Mouse (Mus musculus): ENCODE data around the gene Dnajb5. TPM values are rescaled to one million over a fixed set of nuclear protein-coding genes. Genes with fewer than 3 reads are reported as not detected.
A peak's percentile ranks its signal among the peaks of the same experiment; 100 is the strongest.

Dnajb5 gene
- 27.2 and 28.9 TPM in 2 replicates for polyA plus RNA-seq (2011; ENCODE audit: insufficient read depth, insufficient read length, low read depth, missing spikeins)

DNA sequence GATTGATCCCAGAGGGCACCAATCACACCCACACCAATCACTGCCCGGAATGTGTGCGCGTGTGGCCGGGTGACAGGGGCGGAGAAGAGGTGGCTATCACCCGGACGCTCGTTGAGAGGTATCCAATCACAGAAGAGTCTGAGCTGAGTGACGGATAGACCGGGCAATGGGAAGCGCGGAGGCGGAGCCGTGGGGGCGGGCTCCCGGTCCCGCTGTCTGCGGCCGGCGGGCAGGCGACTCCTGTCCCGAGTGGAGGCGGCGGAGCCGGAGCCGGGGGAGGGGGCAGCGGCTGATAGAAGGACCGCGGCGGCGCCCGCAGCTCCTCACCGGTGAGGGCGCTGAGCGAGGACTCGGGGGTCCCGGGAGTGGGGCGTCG is at the start of gene Dnajb5:
Gene Dnajb5, plus strand, starts transcription at position 139 of the 376 bp plus-strand sequence.
- TF ChIP-seq CTCF (IDR thresholded peaks at IDR 0.05; ENCODE audit: low read depth, low read length) (no peak), POLR2A (IDR thresholded peaks at IDR 0.05; ENCODE audit: insufficient read depth, low read length) (no peak), EP300 (IDR thresholded peaks at IDR 0.05; ENCODE audit: insufficient read depth, low read depth, low read length) (no peak)
- Histone ChIP-seq H3K9ac (ENCODE audit: low read depth, poor library complexity, severe bottlenecking) (peak within 1 kb of the TSS; percentile 88), H3K4me1 (ENCODE audit: control insufficient read depth, insufficient read depth, low read length) (peaks cover 4% of the 10 kb centered on the region), H3K27me3 (ENCODE audit: control insufficient read depth, insufficient read depth, low read length, poor library complexity, severe bottlenecking) (no peaks in the 10 kb centered on the region), H3K27ac (ENCODE audit: insufficient read depth, low read length) (peak within 1 kb of the TSS; percentile 4; the same call in 1 of the 2 replicates), H3K4me3 (ENCODE audit: low read depth, low read length) (peak within 1 kb of the TSS; percentile 69), H3K36me3 (ENCODE audit: control insufficient read depth, insufficient read depth, low read length, poor library complexity, severe bottlenecking) (no peaks in the 10 kb centered on the region), H3K9me3 (replicated peaks; ENCODE audit: control insufficient read depth, insufficient read depth, low read length, poor library complexity, severe bottlenecking) (no peaks in the 10 kb centered on the region)

DNA sequence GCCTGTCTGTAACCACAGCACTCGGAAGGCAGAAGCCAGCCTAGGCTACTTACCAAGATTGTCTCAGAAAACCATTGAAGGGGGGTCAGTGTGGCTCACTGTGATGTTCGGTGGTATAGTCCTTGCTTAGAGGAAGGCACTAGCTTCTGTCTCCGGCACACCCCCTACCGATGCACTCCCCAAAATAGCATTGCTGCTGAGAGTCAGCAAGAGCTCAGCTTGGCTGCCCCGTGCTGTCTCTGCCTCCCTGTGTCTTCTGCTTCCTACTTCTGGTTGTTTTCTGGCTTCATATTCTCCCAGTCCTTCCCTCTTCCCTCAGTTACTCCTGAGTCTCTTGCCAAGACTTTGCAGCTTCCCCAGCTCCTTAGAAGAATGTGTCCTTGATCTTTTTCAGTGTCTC is 48.7 kb upstream of the Dnajb5 start:
- H3K4me1 ChIP-seq (ENCODE audit: control insufficient read depth, insufficient read depth, low read length): no peaks in the 10 kb centered on the region
- H3K9ac ChIP-seq (ENCODE audit: low read depth, poor library complexity, severe bottlenecking): no peak overlapping the region
- TF ChIP-seq POLR2A (IDR thresholded peaks at IDR 0.05; ENCODE audit: insufficient read depth, low read length) (no peak), EP300 (IDR thresholded peaks at IDR 0.05; ENCODE audit: insufficient read depth, low read depth, low read length) (no peak), CTCF (IDR thresholded peaks at IDR 0.05; ENCODE audit: low read depth, low read length) (no peak)
- no peaks in the 10 kb centered on the region; the same call in 1 of the 2 replicates for H3K27me3 ChIP-seq (ENCODE audit: control insufficient read depth, insufficient read depth, low read length, poor library complexity, severe bottlenecking)
- H3K36me3 ChIP-seq (ENCODE audit: control insufficient read depth, insufficient read depth, low read length, poor library complexity, severe bottlenecking): no peaks in the 10 kb centered on the region
- no peak overlapping the region for H3K27ac ChIP-seq (ENCODE audit: insufficient read depth, low read length)
- H3K9me3 ChIP-seq (replicated peaks; ENCODE audit: control insufficient read depth, insufficient read depth, low read length, poor library complexity, severe bottlenecking): no peaks in the 10 kb centered on the region
- no peak overlapping the region for H3K4me3 ChIP-seq (ENCODE audit: low read depth, low read length)

DNA sequence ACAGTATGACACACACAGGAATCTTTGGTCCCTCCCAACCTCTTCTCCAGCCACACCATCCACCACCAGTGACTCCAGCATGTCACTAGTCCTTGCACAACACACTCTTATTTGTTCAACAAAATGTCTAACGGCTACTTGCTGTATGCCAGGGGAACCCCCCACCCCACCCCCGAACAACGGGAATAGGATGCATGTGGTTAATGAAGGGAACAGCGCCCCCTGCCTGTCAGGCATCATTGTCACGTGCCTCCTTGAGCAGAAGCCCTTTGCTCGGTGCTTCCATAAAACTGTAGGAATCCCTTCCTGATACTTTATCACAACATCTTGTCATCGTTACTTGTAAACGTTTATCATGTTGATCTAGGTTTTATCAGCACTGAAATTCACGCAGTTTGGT is 47.4 kb upstream of the Dnajb5 start:
- Histone ChIP-seq H3K9ac (ENCODE audit: low read depth, poor library complexity, severe bottlenecking) (no peak overlapping the region), H3K4me1 (ENCODE audit: control insufficient read depth, insufficient read depth, low read length) (no peaks in the 10 kb centered on the region), H3K27me3 (ENCODE audit: control insufficient read depth, insufficient read depth, low read length, poor library complexity, severe bottlenecking) (no peaks in the 10 kb centered on the region; the same call in 1 of the 2 replicates), H3K27ac (ENCODE audit: insufficient read depth, low read length) (no peak overlapping the region), H3K9me3 (replicated peaks; ENCODE audit: control insufficient read depth, insufficient read depth, low read length, poor library complexity, severe bottlenecking) (no peaks in the 10 kb centered on the region), H3K4me3 (ENCODE audit: low read depth, low read length) (no peak overlapping the region), H3K36me3 (ENCODE audit: control insufficient read depth, insufficient read depth, low read length, poor library complexity, severe bottlenecking) (no peaks in the 10 kb centered on the region)
- TF ChIP-seq POLR2A (IDR thresholded peaks at IDR 0.05; ENCODE audit: insufficient read depth, low read length) (no peak), CTCF (IDR thresholded peaks at IDR 0.05; ENCODE audit: low read depth, low read length) (peak; percentile 65)

DNA sequence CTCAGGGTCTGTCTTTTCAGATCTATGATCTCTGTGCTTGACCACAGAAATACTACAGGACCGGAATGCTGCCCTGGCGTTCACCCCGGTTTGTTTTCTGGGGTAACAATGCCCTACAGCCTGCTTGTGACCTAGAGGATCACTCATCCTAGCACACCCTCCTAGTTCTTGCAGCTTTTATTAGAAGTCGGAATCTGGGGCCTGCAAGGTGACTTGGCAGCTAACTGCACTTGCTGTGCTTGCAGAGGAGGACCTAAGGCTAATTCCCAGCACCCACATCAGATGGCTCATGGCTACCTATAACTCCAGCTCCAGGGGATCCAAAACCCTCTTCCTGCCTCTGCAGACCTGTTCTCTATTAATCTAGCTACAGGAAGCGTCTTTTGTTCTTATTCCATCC is 46.9 kb upstream of the Dnajb5 start:
- Histone ChIP-seq H3K4me1 (ENCODE audit: control insufficient read depth, insufficient read depth, low read length) (no peaks in the 10 kb centered on the region), H3K36me3 (ENCODE audit: control insufficient read depth, insufficient read depth, low read length, poor library complexity, severe bottlenecking) (no peaks in the 10 kb centered on the region), H3K27ac (ENCODE audit: insufficient read depth, low read length) (no peak overlapping the region), H3K4me3 (ENCODE audit: low read depth, low read length) (no peak overlapping the region), H3K27me3 (ENCODE audit: control insufficient read depth, insufficient read depth, low read length, poor library complexity, severe bottlenecking) (no peaks in the 10 kb centered on the region; the same call in 1 of the 2 replicates), H3K9me3 (replicated peaks; ENCODE audit: control insufficient read depth, insufficient read depth, low read length, poor library complexity, severe bottlenecking) (no peaks in the 10 kb centered on the region), H3K9ac (ENCODE audit: low read depth, poor library complexity, severe bottlenecking) (no peak overlapping the region)
- TF ChIP-seq EP300 (IDR thresholded peaks at IDR 0.05; ENCODE audit: insufficient read depth, low read depth, low read length) (no peak), CTCF (IDR thresholded peaks at IDR 0.05; ENCODE audit: low read depth, low read length) (no peak), POLR2A (IDR thresholded peaks at IDR 0.05; ENCODE audit: insufficient read depth, low read length) (no peak)

DNA sequence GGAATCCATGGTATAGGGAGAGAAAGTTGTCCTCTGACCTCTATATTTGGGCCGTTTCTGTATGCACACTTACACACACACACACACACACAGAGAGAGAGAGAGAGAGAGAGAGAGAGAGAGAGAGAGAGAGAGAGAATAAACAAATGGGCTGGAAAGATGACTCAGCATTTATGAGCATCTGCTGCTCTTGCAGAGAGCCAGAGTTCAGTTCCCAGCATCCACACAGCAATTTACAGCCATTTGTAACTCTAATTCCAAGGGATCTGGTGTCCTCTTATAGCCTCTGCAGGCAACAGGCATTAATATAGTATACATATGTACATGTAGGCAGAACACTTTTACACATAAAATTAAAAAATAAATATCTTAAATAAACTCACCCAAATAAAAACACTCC is 45.7 kb upstream of the Dnajb5 start:
- H3K27me3 ChIP-seq (ENCODE audit: control insufficient read depth, insufficient read depth, low read length, poor library complexity, severe bottlenecking): no peaks in the 10 kb centered on the region; the same call in 1 of the 2 replicates
- no peak overlapping the region for H3K27ac ChIP-seq (ENCODE audit: insufficient read depth, low read length)
- no peaks in the 10 kb centered on the region for H3K9me3 ChIP-seq (replicated peaks; ENCODE audit: control insufficient read depth, insufficient read depth, low read length, poor library complexity, severe bottlenecking)
- TF ChIP-seq POLR2A (IDR thresholded peaks at IDR 0.05; ENCODE audit: insufficient read depth, low read length) (no peak), CTCF (IDR thresholded peaks at IDR 0.05; ENCODE audit: low read depth, low read length) (no peak), EP300 (IDR thresholded peaks at IDR 0.05; ENCODE audit: insufficient read depth, low read depth, low read length) (no peak)
- H3K36me3 ChIP-seq (ENCODE audit: control insufficient read depth, insufficient read depth, low read length, poor library complexity, severe bottlenecking): no peaks in the 10 kb centered on the region
- no peak overlapping the region for H3K4me3 ChIP-seq (ENCODE audit: low read depth, low read length)
- no peak overlapping the region for H3K9ac ChIP-seq (ENCODE audit: low read depth, poor library complexity, severe bottlenecking)
- H3K4me1 ChIP-seq (ENCODE audit: control insufficient read depth, insufficient read depth, low read length): no peaks in the 10 kb centered on the region

DNA sequence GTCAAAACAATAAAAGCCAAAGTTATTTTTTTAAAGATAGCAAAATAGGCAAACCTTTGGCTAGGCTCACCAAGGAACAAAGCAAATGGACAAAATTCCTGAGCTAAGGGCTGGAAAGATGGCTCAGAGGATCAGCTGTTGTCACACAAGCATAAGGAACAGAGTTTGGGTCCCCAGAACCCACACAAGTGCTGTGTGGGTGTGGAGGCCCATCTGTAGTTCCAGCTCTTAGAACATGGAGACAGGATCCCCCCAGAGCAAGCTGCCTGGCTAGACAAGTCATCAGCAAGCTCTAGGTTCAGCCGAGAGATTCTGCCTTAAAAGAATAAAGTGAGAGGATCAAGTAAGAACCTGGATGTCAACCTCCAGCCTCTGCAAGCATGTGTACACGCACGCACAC is 45.1 kb upstream of the Dnajb5 start:
- Histone ChIP-seq H3K27me3 (ENCODE audit: control insufficient read depth, insufficient read depth, low read length, poor library complexity, severe bottlenecking) (no peaks in the 10 kb centered on the region; the same call in 1 of the 2 replicates), H3K9ac (ENCODE audit: low read depth, poor library complexity, severe bottlenecking) (no peak overlapping the region), H3K4me1 (ENCODE audit: control insufficient read depth, insufficient read depth, low read length) (no peaks in the 10 kb centered on the region), H3K27ac (ENCODE audit: insufficient read depth, low read length) (no peak overlapping the region), H3K36me3 (ENCODE audit: control insufficient read depth, insufficient read depth, low read length, poor library complexity, severe bottlenecking) (no peaks in the 10 kb centered on the region), H3K9me3 (replicated peaks; ENCODE audit: control insufficient read depth, insufficient read depth, low read length, poor library complexity, severe bottlenecking) (no peaks in the 10 kb centered on the region), H3K4me3 (ENCODE audit: low read depth, low read length) (no peak overlapping the region)
- TF ChIP-seq POLR2A (IDR thresholded peaks at IDR 0.05; ENCODE audit: insufficient read depth, low read length): no peak
- TF ChIP-seq CTCF (IDR thresholded peaks at IDR 0.05; ENCODE audit: low read depth, low read length): no peak
- TF ChIP-seq EP300 (IDR thresholded peaks at IDR 0.05; ENCODE audit: insufficient read depth, low read depth, low read length): no peak

Measured in ES-Bruce4 (cell line).